Mouse (Mus musculus) kidney, adult 8-10 months (tissue): Measurements from ENCODE around the gene Sun1.
A peak's percentile ranks its signal among the peaks of the same experiment; 100 is the strongest.

Source experiments
- DNase-seq, 2 experiments: peaks; one replicate each; pipeline ENCODE4 v3.0.0; 2022

The Sun1 gene

DNA sequence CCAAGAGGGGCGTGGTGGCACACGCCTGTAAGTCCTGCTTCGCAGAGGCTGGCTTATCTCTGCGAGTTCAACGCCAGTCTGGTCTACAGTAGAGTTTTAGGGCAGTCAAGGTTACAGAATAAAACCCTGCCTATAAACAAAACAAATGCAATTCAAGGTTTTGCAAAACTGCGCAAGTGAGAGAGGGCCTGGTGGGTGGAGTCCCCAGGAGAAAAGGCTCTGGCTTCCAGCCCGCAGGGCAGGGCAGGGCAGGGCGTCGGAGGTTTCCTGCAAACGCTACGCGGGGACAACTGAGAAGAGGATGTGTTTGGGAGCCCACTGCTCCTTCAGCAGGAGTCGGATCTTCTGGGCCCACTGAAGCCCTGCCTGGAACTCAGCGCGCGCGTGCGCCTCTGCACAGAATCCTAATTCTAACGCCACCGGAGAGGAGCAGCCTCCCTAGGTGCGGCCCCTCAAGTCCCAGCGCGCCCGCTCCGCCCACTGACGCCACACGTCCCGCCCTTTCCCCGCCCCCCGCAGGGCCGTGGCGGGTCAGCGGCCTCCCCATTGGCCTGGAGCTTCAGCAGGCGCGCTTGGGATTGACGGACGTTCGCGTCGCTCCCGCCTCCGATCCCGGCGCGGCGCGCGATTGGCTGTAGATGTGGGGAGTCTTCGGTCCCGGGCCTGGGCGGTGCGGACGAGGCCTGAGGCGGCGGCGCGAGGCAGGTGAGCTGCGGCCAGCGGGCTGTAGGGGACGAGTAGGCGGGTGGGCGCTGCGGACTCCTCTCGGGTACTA, at the start of gene Sun1:
TSS of gene Sun1 (plus strand) at position 643 of the 775 bp plus-strand sequence.
- peak; percentile 98 for DNase-seq

DNA sequence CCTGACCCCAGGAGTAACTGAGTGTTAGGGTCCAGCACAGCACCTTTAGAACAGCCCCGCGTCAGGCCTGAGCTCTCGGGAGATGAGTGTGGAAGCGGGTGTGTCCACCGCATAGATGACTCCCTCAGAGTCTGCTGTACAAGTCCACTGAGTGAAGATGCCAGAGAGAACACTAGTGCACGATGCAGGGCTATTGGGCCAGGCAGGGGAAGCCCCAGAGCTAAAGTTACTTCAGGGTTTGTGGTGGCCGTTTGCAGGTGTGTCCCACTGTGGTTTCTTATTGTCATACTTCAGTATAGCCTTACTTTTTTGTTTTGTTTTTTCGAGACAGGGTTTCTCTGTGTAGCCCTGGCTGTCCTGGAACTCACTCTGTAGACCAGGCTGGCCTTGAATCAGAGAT, 39.5 kb upstream of the Sun1 start:
- no peak for DNase-seq

DNA sequence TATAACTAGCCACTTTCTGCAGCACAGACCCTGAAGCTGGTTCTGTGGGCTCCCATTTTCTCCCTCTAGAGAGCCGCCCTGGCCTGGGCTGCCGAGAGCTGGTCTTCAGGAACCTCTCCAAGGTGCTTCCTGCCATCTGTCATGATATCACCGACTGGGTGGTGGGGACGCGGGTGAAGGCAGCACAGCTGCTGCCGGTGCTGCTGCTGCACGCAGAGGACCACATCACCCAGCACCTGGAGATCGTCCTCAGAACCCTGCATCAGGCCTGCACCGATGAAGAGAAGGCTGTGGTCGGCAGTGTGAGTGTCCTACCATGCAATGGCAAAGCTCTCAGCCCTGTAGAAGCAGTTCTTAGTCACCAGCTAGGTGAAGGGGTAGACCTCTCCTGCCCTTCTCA, 38.8 kb upstream of the Sun1 start:
- no peak for DNase-seq

GRCm38 (mm10) chr5:139166781-139167361, 33.6 kb upstream of the Sun1 start:
- DNase-seq = no peak

GRCm38 (mm10) chr5:139167548-139167947, 32.9 kb upstream of the Sun1 start:
- no peak for DNase-seq

GRCm38 (mm10) chr5:139171929-139172328, 28.5 kb upstream of the Sun1 start:
- no peak for DNase-seq

DNA sequence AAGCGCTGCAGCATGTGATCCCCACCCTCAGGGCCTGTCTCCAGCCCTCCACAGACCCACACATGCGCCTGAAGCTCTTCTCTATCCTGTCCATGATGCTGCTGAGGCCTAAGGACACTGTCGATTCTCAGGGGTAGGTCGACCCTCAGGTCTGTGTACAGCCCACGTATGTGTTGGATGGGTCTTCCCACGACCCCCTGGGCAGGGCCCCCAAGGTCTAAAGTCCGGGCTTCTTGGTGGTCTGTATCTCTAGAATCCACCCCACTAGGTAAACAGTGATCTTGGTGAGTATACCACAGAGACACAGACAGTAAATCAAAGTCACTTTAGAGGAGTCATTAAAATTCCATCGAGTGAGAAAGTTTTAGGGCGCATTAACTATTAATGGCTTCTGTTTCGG, 26.3 kb upstream of the Sun1 start:
- no peak for DNase-seq

- peak; percentile 40 for DNase-seq
These were observed 25.6 kb upstream of the Sun1 start for GRCm38 (mm10) chr5:139174556-139175547.

DNA sequence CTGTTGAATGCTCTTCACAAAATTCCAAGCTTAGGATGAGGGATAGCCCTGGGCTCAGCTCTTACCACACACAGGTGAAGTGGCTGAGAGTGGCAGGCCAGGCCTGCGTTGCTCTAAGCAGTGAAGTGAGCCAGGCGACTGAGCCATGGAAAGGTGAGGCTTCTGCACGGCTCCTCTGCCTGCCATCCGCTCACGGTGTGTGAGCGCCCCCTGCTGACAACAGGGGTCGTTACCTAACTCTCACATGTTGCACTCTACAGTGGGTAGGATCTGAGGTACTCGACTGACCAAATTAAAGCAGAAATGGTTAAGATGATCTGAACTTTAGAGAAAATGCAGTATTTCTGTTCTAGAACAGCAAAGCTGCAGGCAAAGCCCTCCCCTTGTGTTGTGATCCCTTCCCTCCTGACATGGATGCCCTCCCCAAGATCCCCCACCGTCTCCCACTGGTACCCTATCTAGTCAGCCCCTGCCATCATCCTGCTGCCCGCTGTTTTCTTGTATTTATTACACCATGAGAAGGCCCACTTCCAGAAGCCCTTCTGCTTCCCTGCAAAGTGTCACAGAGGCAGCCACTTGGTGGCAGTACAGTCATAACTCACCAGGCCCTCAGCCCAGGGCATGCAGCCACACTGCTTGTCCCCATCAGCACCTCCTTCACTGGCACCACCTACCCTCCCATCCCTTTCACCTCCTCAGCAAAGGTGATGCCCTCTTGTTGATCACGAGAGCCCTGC, 21.4 kb upstream of the Sun1 start:
- peak; percentile 35 to 73 for DNase-seq

- no peak for DNase-seq
These were observed 17.3 kb upstream of the Sun1 start for GRCm38 (mm10) chr5:139183131-139183530.

DNA sequence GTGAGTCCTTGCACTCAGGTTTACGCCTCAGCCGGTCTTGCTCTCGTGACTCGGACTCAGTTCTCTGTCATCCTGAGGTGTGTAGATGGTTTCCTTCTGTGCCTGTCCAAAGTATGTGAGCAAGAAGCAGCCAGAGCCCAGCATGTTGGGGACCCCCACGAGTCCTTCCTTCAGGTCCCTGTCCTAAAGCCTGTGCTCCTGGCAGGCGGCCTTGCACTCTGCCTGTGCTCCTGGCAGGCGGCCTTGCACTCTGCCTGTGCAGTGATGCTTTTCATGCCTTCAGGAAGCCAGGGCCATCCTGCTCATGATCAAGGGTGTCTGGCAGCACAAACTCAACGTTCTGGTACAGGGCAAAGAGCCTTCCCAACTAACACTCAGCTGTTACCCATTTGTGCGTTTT, 16.8 kb upstream of the Sun1 start:
- DNase-seq = no peak

DNA sequence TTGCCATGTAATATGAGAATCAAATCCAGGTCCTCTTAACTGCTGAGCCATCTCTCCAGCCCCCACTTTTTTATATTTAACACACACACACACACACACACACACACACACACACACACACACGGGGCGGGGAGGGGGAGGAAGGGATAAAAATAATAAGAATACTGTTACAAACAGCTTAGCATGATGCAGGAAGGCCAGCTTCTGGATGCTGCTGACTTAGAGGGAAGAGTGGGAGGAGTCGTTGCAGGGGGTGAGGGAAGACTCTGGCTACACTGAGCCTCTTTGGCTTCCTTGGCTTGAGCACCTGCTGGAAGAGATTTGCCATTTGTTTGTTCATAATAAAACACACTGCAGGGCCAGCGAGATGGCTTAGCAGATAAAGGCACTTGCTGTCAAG, 15.5 kb upstream of the Sun1 start:
- DNase-seq = no peak

DNA sequence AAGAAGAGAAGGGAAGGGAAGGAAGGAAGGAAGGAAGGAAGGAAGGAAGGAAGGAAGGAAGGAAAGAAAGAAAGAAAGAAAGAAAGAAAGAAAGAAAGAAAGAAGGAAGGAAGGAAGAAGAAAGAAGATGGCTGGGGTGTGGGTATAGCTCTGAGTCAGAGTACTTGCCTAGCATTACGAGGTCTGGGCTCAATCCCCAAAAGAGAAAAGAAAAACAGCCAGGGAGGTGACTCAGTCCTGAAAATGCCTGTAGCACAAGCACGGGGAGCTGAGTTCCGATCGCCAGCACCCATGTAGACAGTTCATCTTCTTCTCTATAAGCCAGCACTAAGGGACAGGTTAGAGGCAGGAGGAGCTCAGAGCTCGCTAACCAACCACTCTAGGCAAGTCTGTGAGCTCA, 10.7 kb upstream of the Sun1 start:
- no peak for DNase-seq

DNA sequence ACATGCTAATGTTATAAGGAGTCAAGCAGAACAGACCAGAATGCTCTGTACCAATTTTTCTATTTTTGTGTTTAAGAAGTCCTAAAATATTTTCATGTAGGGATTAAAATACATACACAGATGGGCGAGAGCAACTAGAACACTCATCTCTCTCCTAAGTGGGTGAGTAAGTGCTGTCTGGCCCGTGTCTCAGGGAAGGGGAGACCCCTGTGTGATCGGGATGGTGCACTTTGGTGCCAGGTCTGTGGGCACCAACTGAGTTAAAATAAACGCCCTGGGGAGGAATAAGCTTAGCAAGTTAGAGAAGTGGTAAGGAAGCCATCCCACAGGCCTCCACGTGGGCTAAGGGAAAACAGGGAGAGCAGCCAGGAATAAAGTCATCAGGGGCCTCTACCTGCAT, 9.5 kb upstream of the Sun1 start:
- DNase-seq = no peak

GRCm38 (mm10) chr5:139198779-139199178, 1.7 kb upstream of the Sun1 start:
- DNase-seq = no peak

DNA sequence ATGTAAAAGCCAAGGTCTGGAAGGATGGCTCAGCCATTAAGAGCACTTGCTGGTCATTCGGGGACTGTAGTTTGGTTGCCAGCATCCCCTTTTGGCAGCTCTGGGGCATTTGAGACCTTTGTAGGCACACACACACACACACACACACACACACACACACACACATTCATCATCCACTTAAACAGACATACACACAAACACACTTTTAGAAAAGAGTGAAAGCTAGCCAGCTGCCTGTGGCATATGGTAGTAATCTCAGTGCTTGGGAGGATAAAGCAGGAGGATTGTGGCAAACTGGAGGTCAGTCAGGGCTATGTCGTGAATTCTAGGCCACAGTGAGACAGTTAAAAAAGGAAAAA, 822 bp upstream of the Sun1 start:
- peak in 1 of 2 experiments; percentile 17 for DNase-seq

DNA sequence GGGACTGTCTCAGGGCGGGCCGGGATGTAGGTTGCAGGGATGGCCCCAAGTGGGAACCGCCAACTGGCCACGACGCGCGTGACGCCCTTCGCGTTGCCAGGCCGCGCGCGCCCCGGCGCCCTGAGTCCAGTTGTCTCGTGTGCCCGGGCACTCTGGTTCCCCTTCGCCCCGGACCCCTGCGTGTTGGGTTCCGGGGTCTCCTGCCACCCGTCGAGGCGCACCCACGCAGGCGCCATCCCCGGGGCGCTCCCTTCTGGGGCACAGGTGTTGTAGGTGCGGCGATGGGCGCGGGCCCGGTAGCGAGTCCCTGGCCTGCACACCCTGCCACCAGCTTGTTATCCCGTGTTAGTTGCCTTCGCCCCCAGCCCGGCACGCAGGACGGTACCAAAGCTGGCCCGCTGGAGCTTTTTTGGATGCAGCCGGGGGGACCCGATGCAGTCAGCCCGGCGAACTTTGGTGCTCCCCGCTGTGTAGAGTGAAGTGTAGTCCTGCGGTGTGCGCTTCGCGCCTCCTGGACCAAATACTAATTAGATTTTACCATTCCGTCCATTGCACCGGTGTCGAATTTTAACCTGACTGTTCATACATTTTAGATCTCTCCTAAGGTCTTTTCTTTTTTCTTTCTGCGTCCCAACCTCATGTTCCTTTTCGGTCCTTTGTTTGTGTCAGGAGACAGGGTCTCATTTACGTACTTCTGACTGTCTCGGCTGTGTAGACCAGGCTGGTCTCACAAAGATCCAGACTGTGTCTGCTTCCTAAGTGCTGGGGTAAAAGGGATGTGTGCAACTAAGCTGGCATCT, 533 bp downstream of the Sun1 start:
- DNase-seq = peak in 1 of 2 experiments; percentile 17

DNA sequence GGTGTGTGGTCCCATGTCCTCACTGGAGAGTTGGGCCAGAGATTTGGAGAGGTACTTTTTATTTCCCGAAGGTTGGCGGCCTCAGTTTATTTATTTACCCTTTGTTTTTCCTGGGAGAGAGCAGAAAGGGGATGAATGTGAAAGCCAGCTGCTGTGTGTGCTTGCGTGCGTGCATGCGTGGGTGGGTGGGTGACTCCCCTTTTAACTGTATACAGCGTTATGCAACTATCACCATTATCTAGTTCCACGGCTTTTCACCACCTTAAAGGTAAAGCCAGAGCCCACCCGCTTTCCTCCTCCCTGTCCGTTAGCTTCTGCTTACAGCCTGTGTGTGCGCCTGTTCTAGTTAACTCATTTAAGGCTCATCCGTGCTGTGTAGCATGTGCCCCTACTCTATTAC, 1.7 kb downstream of the Sun1 start:
- DNase-seq = no peak

DNA sequence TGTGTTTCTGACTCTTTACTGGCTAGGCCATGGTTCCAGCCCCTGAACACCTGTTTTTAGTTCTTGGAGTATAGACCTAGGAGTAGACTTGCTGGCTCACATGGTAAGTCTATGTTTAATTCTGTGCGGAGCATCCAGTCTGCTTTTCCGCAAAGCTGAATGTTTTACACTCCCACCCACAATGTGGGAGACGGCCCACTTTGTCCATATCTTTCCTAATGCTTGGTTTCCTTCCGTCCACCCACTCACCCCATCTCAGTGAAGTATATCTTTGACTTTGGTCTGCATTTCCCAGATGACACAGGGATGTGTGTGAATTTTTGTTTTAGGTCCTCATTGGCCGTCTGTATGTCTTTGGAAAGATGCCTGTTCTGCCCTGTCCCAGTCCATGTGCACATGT, 2.9 kb downstream of the Sun1 start:
- no peak for DNase-seq

DNA sequence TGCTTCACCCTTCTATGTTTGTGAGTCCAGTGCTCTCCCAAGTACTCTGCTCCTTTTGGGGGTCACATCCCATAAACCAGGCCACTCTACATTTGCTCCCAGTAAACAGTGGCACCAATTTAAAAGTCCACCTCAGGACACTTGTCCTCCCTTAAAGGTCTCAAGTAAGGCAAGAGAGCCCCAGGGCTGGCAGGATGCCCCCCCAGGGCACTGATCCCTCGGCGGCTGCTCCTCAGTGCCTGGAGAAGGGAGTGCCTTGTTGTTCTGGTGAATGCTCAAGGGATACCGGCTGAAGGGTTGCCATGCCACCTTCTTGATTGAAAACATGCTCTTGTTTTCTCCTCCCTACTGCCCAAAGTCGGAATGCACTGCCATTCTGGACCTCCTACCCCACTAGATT, 5.6 kb downstream of the Sun1 start:
- DNase-seq = no peak

- DNase-seq = no peak
These were observed 6.1 kb downstream of the Sun1 start for GRCm38 (mm10) chr5:139206525-139206924.

DNA sequence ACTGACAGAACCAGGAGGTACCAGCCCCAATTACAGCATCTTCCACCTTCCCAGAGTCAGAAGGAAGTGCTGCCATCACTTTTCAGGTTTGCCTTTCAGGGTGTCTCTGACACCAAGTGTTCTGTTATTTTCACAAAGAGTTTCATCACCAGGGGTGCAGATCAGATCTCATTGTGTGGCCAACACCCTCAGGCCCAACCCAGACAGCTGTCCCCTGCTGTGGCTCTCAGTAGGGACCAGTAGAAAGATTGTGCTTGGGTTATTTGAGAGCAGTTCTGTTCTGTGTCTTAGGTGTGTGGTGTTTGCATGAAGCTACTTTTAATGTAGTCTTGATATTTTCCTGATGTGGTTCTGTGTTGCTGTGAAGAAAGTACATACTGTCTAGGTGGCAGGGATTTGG, 7.7 kb downstream of the Sun1 start:
- DNase-seq = no peak
